Mouse (Mus musculus) hindbrain, embryonic 10.5 days (tissue): Measurements from ENCODE around the gene Pih1d2. TPM values are rescaled to one million over a fixed set of nuclear protein-coding genes. Genes with fewer than 3 reads are reported as not detected.
"Not testable (repeated sequence)": the region's sequence is repeated elsewhere in the genome, so short reads cannot be mapped to it uniquely, and the experiment has no call there.

Source experiments
- DNase-seq: peaks from one replicate; pipeline ENCODE4 v3.0.0-alpha.2; 2017; ENCODE audit warnings: low spot score
- H3K27ac ChIP-seq: fragments of 300-500 bp; sonication (generic); 2 replicates; pipeline ENCODE4 v1.5.1; 2016; ENCODE audit warnings: mild to moderate bottlenecking, moderate library complexity
- H3K27me3 ChIP-seq: fragments of 300-500 bp; sonication (generic); 2 replicates; pipeline ENCODE4 v1.6.1; 2016; ENCODE audit warnings: mild to moderate bottlenecking; ENCODE audit not compliant: poor library complexity, insufficient read depth, severe bottlenecking
- H3K36me3 ChIP-seq: fragments of 300-500 bp; sonication (generic); 2 replicates; pipeline ENCODE4 v1.6.1; 2016; ENCODE audit warnings: mild to moderate bottlenecking, moderate library complexity
- H3K4me1 ChIP-seq: fragments of 300-500 bp; sonication (generic); replicated peaks from 2 replicates; pipeline ENCODE4 v1.6.1; 2016; ENCODE audit warnings: mild to moderate bottlenecking
- H3K4me3 ChIP-seq: fragments of 300-500 bp; sonication (generic); 2 replicates; pipeline ENCODE4 v1.5.1; 2016; ENCODE audit warnings: mild to moderate bottlenecking, moderate library complexity
- H3K9me3 ChIP-seq: fragments of 300-500 bp; sonication (generic); 2 replicates; pipeline ENCODE4 v1.6.1; 2016; ENCODE audit warnings: mild to moderate bottlenecking, moderate library complexity
- WGBS: fragments of 180-500 bp; shearing (Covaris S2); methylation state at CpG from one replicate; pipeline ENCODE4 v1.1.7; 2016; 5-methylcytosine and 5-hydroxymethylcytosine counted together
- polyA plus RNA-seq: library from polyadenylated mRNA; unstranded; fragments of >200 nt; fragmentation: Nextera tagmentation; extraction: Ambion mirVana; gene quantifications from 2 replicates; pipeline ENCODE4 v1.2.1, GENCODE M21; 2016

Pih1d2 gene
- polyA plus RNA-seq, 1 experiment from 2014 or later: 9.4 TPM

DNA sequence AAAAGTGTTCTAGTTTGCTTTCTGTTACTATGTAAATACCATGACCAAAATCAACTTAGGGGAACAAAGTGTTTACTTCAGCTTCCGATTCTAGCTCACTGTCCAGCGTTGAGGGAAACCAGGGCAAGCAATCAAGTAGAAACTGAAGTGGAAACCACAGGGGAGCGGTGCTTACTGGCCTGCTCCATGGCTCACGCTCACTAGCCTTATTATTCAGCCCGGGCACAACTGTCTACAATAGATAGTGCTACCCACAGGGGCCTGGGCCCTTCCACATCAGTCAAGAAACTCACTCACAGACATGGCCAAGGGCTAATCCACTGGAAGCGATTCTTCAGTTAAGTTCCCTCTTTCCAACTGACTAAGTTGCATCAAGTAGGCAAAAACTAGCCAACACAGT lies 15.6 kb upstream of the Pih1d2 start:
- WGBS: 90% methylated on average over 6 of the region's 6 CpGs
- DNase-seq: no peak
- H3K4me3 ChIP-seq: no peak overlapping the region
- H3K9me3 ChIP-seq: no peaks in the 10 kb centered on the region
- no peaks in the 10 kb centered on the region for H3K27me3 ChIP-seq
- H3K27ac ChIP-seq: no peak overlapping the region
- H3K36me3 ChIP-seq: peaks cover 60% of the 10 kb centered on the region
- H3K4me1 ChIP-seq: peaks cover 27% of the 10 kb centered on the region

DNA sequence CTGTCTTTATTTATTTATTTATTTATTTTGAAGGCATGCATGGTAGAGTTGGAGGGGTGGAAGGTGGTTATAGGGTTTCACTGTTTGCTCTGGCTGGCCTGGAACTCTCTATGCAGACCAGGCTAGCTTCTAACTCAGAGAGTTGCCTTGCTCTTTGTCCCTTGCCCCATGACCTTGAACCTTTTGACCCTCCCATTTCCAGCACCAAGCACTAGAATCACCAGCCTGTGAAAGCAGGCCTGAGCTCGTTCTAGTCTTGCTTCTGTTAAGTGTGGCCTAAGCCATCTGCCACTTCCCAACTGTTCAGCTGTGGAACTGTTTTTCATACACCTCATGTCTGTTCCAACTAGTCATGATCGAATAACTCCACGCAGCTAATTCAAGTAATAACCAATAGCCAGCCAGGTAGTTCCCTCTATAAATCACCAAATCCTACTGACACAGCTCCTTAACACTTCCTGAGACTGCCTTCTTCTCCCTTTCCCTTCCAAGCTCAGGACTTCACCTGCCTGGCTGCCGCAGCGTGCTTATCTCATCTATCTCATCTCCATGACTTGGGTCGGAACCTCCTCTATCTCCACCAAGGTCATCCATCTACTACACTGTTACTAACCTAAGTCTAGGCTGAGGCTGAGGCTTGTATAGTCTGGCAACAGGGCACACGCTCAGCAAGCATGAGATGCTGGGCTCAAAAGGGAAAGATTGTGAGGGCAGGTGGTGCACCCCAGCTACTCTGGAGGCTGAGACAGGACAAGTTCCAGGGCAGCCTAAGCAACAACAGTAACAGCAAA lies 14.9 kb upstream of the Pih1d2 start:
- DNase-seq: no peak
- Histone ChIP-seq H3K4me3 (peak overlapping the region; percentile 91), H3K27ac (0 out of 2 replicates have a peak overlapping the region, but pooled peaks have one; percentile 16), H3K27me3 (no peaks in the 10 kb centered on the region), H3K9me3 (no peaks in the 10 kb centered on the region), H3K4me1 (peaks cover 27% of the 10 kb centered on the region), H3K36me3 (peaks cover 60% of the 10 kb centered on the region)
- WGBS: 90% methylated on average over 7 of the region's 7 CpGs

DNA sequence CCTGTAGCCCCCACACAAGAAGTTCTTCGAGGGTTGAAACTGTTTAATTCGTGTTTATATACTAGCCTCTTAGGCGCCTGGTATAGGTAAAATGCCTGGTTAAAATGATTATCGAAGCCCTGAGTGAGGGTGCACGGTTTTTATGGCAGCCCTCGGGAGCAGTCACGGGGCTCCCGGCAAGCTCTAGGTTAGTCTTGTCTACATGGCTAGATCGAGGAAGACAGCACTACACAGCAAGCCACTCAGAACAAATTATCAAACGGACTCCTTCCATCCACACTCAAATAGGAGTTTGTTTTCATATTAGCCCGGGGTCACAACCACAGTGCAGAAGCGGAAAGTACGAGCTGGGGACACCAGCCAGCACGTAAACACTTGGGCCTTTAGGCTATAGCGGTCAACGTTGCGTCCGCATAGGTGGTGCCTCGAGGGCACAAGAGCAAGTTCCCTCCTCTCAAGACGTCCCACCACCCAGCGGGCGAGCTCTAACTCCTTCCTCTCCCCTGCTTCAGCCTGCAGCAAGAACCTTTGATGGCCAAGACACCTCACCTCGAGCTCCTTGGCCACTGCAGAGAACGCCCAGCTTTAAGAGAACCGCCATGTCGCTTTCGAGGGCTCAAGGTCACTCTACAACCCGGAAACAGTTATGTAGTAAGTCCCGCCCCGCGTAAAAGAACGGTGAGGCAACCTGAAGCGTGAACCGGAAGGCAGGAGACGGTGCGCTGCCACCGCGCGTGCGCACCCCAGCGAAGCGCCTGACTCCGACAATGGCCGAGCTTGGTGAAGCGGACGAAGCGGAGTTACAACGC lies 13.7 kb upstream of the Pih1d2 start, which contains the start of the genes Sdhd and Timm8b:
Gene Sdhd (minus strand): TSS at position 624 of the 809 bp plus-strand sequence.
Gene Timm8b (plus strand): TSS at position 722 of the 809 bp plus-strand sequence.
- WGBS: 1% methylated on average over 48 of the region's 48 CpGs
- Histone ChIP-seq H3K9me3 (no peaks in the 10 kb centered on the region), H3K36me3 (peaks cover 60% of the 10 kb centered on the region), H3K4me3 (peak within 1 kb of the TSS; percentile 91), H3K27me3 (no peaks in the 10 kb centered on the region), H3K27ac (peak within 1 kb of the TSS; percentile 96), H3K4me1 (peaks cover 27% of the 10 kb centered on the region)
- DNase-seq: peak; percentile 94

DNA sequence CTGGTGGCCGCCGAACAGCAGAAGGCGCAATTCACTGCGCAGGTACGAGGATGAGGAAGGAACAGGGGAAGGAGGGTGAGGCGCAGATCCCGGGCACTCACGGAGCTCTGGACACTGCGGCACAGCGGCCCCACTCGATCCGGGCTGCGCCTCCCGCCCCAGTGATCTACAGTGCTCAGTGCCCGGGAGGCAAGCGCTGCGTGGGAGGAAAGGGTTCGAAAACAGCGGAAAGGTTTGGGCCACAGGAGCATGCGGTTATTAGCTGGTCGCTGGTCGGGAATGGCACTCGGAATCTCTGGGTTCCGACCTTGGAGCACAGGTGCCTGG lies 13.2 kb upstream of the Pih1d2 start:
- Histone ChIP-seq H3K9me3 (no peaks in the 10 kb centered on the region), H3K36me3 (peaks cover 60% of the 10 kb centered on the region), H3K27me3 (no peaks in the 10 kb centered on the region), H3K4me1 (peaks cover 27% of the 10 kb centered on the region), H3K27ac (peak overlapping the region; percentile 96), H3K4me3 (peak overlapping the region; percentile 91)
- no peak for DNase-seq
- under 1% methylated on average over 24 of the region's 24 CpGs for WGBS

DNA sequence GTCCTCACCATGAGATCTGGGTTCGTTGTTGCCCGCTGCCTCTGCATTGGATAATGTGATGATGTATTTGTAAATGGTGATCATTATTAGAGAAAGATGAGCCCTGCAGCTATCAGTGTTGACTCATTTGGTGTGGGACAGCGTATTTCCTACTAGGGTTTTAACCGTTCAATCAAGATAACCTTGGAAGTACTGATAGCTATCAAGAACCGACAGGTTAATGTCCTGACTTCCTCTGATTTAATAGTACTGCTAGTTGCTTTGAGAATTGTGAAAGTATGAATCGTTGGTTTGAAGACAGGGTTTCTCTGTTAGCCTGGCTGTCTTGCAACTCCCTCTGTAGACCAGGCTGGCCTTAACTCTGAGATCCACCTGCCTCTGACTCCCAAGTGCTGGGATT lies 12.8 kb upstream of the Pih1d2 start:
- Histone ChIP-seq H3K9me3 (no peaks in the 10 kb centered on the region), H3K27me3 (no peaks in the 10 kb centered on the region), H3K4me1 (peaks cover 27% of the 10 kb centered on the region), H3K4me3 (peak overlapping the region; percentile 91), H3K27ac (peak overlapping the region; percentile 96), H3K36me3 (peaks cover 60% of the 10 kb centered on the region)
- 5% methylated on average over 6 of the region's 6 CpGs for WGBS
- no peak for DNase-seq

DNA sequence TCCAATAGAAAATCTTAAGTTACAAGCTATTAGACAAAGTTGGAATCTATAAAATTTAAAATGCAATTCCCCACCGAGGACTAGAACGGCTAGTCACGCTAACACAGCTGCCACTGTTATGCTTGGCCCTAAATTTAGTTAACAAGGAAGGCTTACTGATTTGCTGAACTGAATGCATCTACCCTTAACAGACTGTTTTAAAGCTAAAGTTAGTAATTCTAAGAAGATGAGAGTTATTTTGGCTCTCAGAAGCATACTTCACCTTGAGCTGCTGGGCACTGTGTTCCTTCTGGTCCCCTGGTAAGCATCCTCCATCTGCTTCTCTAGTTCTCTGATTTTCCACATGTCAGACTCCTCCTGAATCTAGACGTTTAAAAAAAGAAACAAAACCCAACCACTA lies 5.0 kb upstream of the Pih1d2 start:
- Histone ChIP-seq H3K36me3 (peaks cover 81% of the 10 kb centered on the region), H3K27me3 (no peaks in the 10 kb centered on the region), H3K27ac (no peak overlapping the region), H3K9me3 (no peaks in the 10 kb centered on the region), H3K4me1 (peaks cover 15% of the 10 kb centered on the region), H3K4me3 (no peak overlapping the region)
- DNase-seq: no peak
- 91% methylated on average over 4 of the region's 4 CpGs for WGBS

DNA sequence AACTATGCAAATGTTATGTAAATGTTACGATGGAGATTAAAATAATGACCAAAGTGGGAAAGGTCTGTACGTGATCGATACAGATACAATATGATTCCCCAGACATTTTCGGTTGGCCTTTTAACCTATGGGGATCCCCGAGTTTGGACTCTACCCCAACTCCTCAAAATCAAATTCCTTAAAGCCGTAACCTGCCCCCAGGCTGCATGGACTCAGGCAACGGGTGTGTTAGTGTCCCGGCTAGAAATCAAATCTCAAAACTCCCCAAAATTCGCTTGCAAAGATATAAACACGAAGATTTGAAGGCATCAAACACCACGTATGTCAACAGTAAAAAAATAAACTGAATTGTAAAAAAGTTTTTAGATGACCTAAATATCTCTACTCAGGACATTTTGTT lies 960 bp upstream of the Pih1d2 start:
- peak overlapping the region; percentile 97 for H3K27ac ChIP-seq
- peaks cover 40% of the 10 kb centered on the region for H3K36me3 ChIP-seq
- no peaks in the 10 kb centered on the region for H3K9me3 ChIP-seq
- 43% methylated on average over 11 of the region's 11 CpGs for WGBS
- peak overlapping the region; percentile 84 for H3K4me3 ChIP-seq
- no peak for DNase-seq
- H3K27me3 ChIP-seq: no peaks in the 10 kb centered on the region
- peaks cover 19% of the 10 kb centered on the region for H3K4me1 ChIP-seq

DNA sequence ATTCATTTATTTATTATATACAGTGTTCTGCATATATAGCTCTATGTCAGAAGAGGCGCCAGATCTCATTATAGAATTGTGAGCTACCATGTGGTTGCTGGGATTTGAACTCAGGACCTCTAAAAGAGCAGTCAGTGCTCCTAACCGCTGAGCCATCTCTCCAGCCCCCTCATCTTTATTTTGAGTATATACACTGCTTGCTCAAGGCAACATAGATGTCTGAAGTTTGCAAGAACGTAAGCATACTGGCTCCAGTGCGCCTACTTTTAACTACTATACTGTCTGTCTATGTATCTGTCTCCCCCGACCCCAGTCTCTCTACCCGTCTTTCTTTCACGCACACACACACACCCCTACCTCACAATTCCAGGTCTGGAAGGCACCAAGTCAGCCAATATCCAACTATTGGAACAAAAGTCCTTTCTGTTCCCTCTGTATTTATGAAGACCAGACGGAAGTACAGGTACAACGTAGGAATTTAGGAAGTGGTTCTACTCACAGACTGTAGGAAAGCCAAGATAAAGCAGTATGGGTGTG lies 741 bp downstream of the Pih1d2 start:
- no peaks in the 10 kb centered on the region for H3K27me3 ChIP-seq
- peak overlapping the region; percentile 84 for H3K4me3 ChIP-seq
- peaks cover 25% of the 10 kb centered on the region for H3K36me3 ChIP-seq
- H3K9me3 ChIP-seq: no peaks in the 10 kb centered on the region
- no peak overlapping the region for H3K27ac ChIP-seq
- peaks cover 19% of the 10 kb centered on the region for H3K4me1 ChIP-seq
- no peak for DNase-seq
- WGBS: 65% methylated on average over 9 of the region's 9 CpGs

DNA sequence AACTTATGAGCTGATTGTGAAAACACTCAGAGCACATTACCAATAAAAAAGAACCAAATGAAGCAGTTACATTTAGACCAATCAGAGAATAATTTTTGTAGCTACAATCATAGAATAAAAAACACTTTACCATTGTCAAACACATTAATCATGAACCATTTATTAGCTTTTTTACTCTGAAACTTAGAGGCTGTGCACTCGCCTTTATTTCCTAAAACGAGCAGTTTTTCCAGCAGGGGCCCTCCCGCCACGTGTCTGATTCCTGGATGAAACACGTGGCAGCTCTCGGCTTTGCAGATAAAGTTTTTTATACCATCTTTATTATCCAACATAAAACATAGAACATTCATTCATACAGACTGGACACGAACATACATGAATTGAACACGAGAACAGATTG lies 13.8 kb downstream of the Pih1d2 start:
- not testable (repeated sequence) for DNase-seq, H3K4me1 ChIP-seq, H3K9me3 ChIP-seq, H3K4me3 ChIP-seq, H3K27ac ChIP-seq, H3K27me3 ChIP-seq
- 89% methylated on average over 6 of the region's 8 CpGs for WGBS
- peaks cover 42% of the 10 kb centered on the region for H3K36me3 ChIP-seq

DNA sequence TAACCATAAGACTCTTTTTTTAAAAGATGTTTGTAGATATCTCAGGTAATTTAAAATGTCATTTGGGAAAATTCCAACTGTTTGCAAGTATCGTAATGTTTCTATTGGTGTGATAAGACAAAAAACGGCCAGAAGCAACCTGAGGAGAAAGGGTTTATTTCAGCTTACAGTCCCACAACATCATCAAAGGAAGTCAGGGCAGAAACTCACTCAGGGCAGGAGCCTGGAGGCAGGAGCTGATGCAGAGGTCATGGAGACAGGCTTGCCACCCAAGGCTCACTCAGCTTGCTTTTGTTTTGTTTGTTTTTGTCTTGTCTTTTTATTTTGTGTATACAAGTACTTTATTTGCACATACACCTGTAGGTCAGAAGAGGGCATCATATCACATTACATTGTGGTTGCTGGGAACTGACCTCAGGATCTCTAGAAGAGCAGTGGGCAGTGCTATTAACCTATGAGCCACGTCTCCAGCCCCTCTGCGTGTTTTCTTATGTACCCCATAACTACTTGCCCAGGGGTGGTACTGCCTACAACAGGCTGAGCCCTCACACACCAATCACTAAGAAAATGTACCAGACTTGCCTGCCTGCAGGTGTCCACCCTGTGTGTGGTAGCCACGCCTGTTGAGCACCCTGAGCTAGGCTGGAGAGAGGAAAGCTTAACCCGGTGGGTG lies 15.0 kb downstream of the Pih1d2 start:
- Histone ChIP-seq H3K4me3 (no peak overlapping the region), H3K27ac (no peak overlapping the region), H3K27me3 (no peaks in the 10 kb centered on the region), H3K4me1 (no peaks in the 10 kb centered on the region), H3K36me3 (peaks cover 55% of the 10 kb centered on the region), H3K9me3 (no peaks in the 10 kb centered on the region)
- 92% methylated on average over 6 of the region's 6 CpGs for WGBS
- DNase-seq: no peak

DNA sequence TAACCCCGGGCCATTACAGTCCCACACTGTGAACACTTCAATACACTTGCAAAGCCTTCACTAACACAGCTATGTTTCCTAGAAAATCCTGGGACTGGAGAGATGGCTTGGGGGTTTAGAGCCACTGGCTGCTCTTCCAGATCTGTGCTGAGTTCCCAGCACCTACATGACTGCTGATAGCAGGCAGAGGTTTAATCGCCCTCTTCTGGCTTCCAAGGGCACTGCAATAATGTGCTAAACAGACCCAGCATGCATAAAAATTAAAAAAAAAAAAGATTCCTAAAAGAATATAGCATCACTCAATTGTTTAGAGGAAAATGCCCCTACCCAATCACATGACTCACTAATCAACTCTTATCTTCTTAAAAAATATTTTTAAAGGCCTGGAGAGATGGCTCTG lies 15.9 kb downstream of the Pih1d2 start:
- Histone ChIP-seq H3K36me3 (peaks cover 64% of the 10 kb centered on the region), H3K9me3 (no peaks in the 10 kb centered on the region), H3K27me3 (no peaks in the 10 kb centered on the region), H3K4me3 (no peak overlapping the region), H3K4me1 (no peaks in the 10 kb centered on the region), H3K27ac (no peak overlapping the region)
- no peak for DNase-seq
- 67% methylated on average over 2 of the region's 2 CpGs for WGBS

DNA sequence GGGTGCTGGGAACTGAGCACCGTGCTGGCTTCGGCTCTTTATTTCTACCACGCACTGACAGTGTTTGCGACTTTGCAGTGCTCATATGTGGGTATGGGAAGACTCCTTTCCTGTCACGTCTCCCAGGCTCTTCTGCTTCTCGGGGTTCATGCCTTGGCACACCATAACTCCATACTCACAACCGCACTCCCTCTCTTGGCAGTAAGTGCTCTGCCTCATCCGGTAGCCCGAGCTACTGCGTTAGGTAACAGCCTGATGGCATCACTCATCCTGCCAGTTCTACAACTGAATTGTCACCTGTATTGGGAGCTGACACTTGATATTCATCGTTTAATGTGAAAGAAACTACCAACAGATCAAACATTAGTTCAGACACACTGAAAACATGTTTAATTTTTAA lies 17.1 kb downstream of the Pih1d2 start:
- Histone ChIP-seq H3K4me1 (no peaks in the 10 kb centered on the region), H3K4me3 (no peak overlapping the region), H3K27me3 (no peaks in the 10 kb centered on the region), H3K9me3 (no peaks in the 10 kb centered on the region), H3K36me3 (peaks cover 76% of the 10 kb centered on the region), H3K27ac (no peak overlapping the region)
- DNase-seq: no peak
- 94% methylated on average over 11 of the region's 11 CpGs for WGBS
